Mouse (Mus musculus) midbrain, embryonic 13.5 days (tissue): ENCODE results near the gene Prr5. TPM values are rescaled to one million over a fixed set of nuclear protein-coding genes. Genes with fewer than 3 reads are reported as not detected.
A peak's percentile ranks its signal among the peaks of the same experiment; 100 is the strongest.
"Not testable (repeated sequence)": the region's sequence is repeated elsewhere in the genome, so short reads cannot be mapped to it uniquely, and the experiment has no call there.

Experiments
- ATAC-seq: fragments of 200-750 bp; cut with Nextera tagmentation; 2 replicates; pipeline ENCODE4 v1.8.0; 2017; ENCODE audit warnings: mild to moderate bottlenecking, moderate TSS enrichment, moderate library complexity
- H3K27ac ChIP-seq: fragments of 300-500 bp; sonication (generic); 2 replicates; pipeline ENCODE4 v1.5.1; 2015; ENCODE audit warnings: inconsistent platforms, mild to moderate bottlenecking, moderate library complexity
- H3K27me3 ChIP-seq: fragments of 300-500 bp; sonication (generic); 2 replicates; pipeline ENCODE4 v1.6.1; 2015; ENCODE audit warnings: mild to moderate bottlenecking, inconsistent platforms
- H3K36me3 ChIP-seq: fragments of 300-500 bp; sonication (generic); 2 replicates; pipeline ENCODE4 v1.6.1; 2015; ENCODE audit warnings: mild to moderate bottlenecking, inconsistent platforms
- H3K4me1 ChIP-seq: fragments of 300-500 bp; sonication (generic); replicated peaks from 2 replicates; pipeline ENCODE4 v1.6.1; 2015; ENCODE audit warnings: inconsistent platforms
- H3K4me2 ChIP-seq: fragments of 300-500 bp; sonication (generic); replicated peaks from 2 replicates; pipeline ENCODE4 v1.6.1; 2015; ENCODE audit warnings: moderate library complexity, mild to moderate bottlenecking, inconsistent platforms
- H3K4me3 ChIP-seq: fragments of 300-500 bp; sonication (generic); replicated peaks from 2 replicates; pipeline ENCODE4 v1.5.1; 2015; ENCODE audit warnings: mild to moderate bottlenecking, inconsistent platforms
- H3K9ac ChIP-seq: fragments of 300-500 bp; sonication (generic); replicated peaks from 2 replicates; pipeline ENCODE4 v1.6.1; 2015; ENCODE audit warnings: mild to moderate bottlenecking, inconsistent platforms
- H3K9me3 ChIP-seq: fragments of 300-500 bp; sonication (generic); 2 replicates; pipeline ENCODE4 v1.6.1; 2016; ENCODE audit warnings: mild to moderate bottlenecking, inconsistent platforms
- WGBS: fragments of 180-500 bp; shearing (Covaris S2); methylation state at CpG from one replicate; pipeline ENCODE4 v1.1.7; 2015; 5-methylcytosine and 5-hydroxymethylcytosine counted together
- polyA plus RNA-seq: library from polyadenylated mRNA; unstranded; fragments of >200 nt; fragmentation: Nextera tagmentation; extraction: Ambion mirVana; gene quantifications from 2 replicates; pipeline ENCODE4 v1.2.1, GENCODE M21; 2015

The Prr5 gene
- polyA plus RNA-seq, 1 experiment from 2014 or later, result 13.8 TPM

DNA sequence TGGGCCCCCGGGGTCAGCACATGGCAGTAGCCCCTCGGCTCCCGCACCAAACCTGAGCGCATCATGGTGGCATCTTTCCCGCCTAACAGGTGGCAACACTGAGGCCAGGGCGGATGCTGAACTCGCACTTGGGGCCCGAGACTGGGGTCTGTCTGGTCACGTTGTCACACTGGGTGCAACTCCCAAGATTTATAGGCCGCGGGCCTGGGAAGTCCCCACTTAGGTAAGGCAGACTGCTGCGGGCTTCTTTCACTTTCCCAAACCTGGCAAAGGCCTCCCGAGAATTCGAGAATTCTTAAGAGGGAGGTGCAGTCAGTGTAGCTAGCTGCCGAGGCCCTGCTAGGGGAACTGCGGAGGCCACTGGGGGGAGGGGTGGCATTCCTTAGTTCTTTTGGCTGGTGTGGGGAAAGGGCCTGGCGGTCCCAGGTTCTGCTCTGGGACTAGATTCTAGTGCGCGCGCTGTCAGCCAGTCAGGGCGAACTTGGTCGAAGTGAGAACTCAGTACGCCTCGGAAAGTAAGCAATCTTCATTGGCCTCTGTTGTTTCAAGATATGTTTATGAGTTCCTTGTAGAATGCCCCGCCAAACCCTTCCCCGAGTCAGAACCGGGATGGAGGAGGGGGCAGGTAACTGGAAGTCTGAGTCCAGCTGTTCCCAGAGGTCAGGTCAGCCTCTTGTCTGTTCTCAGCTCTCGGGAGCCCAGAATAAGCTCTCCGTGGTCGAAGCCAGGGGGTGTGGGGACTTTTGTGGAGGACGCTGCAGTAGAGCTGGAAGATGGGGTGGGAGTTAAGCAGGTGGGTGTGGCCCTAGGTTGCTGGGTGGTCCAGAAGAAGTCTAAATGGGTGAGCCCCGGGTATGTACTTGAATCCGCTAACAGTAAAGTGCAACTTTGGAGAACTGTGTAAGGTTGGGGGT lies 51.1 kb downstream of the Prr5 start:
- Histone ChIP-seq H3K27me3 (peaks cover 41% of the 10 kb centered on the region), H3K4me1 (peaks cover 14% of the 10 kb centered on the region), H3K9me3 (no peaks in the 10 kb centered on the region), H3K4me3 (peak overlapping the region; percentile 13), H3K9ac (no peak overlapping the region), H3K27ac (no peak overlapping the region), H3K36me3 (no peaks in the 10 kb centered on the region), H3K4me2 (peak overlapping the region; percentile 34)
- 5% methylated on average over 33 of the region's 33 CpGs for WGBS
- no peak for ATAC-seq

DNA sequence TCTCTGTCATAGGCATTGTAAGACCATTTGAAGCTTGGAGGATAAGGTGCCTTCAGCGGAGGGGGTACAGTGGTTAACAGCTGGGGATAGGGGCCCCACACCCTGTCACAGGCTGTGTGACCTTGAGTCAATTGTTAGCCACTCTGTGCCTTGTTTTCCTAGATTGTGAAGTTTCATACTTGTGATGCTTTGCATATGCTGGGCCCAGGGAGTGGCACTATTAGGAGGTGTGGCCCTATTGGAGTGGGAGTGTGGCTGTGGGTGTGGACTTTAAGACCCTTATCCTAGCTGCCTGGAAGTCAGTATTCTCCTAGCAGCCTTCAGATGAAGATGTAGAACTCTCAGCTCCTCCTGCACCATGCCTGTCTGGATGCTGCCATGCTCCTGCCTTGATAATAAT lies 54.2 kb downstream of the Prr5 start:
- not testable (repeated sequence) for H3K4me2 ChIP-seq, H3K4me3 ChIP-seq, H3K9ac ChIP-seq, H3K9me3 ChIP-seq, H3K36me3 ChIP-seq, ATAC-seq, H3K27ac ChIP-seq
- Histone ChIP-seq H3K27me3 (peaks cover 34% of the 10 kb centered on the region), H3K4me1 (peaks cover 22% of the 10 kb centered on the region)
- WGBS, result 93% methylated on average over 1 of the region's 1 CpGs

DNA sequence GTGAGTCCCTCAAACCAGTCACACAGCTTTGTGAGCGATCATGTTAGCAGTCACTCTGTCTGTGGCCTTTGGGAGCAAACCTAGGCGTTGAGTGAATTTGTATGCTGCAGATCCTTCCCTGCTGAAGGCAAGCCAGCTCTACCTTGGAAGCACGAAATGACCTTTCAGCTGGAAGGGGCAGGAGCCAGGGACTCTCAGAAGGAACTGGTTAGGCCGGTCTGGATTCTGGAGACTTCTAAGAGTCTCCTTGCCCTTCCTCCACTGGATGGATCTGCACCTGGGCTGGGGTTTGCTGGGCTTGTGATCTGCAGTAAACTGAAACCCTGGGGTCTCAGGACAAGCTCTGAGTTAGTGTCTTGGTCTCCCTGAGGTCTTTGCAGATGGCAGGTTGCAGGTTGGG lies 54.8 kb downstream of the Prr5 start:
- H3K27ac ChIP-seq, result no peak overlapping the region
- 70% methylated on average over 4 of the region's 4 CpGs for WGBS
- no peaks in the 10 kb centered on the region for H3K36me3 ChIP-seq
- no peak overlapping the region for H3K4me2 ChIP-seq
- H3K27me3 ChIP-seq, result peaks cover 28% of the 10 kb centered on the region
- H3K4me3 ChIP-seq, result no peak overlapping the region
- no peak overlapping the region for H3K9ac ChIP-seq
- ATAC-seq, result no peak
- peaks cover 22% of the 10 kb centered on the region for H3K4me1 ChIP-seq
- no peaks in the 10 kb centered on the region for H3K9me3 ChIP-seq

DNA sequence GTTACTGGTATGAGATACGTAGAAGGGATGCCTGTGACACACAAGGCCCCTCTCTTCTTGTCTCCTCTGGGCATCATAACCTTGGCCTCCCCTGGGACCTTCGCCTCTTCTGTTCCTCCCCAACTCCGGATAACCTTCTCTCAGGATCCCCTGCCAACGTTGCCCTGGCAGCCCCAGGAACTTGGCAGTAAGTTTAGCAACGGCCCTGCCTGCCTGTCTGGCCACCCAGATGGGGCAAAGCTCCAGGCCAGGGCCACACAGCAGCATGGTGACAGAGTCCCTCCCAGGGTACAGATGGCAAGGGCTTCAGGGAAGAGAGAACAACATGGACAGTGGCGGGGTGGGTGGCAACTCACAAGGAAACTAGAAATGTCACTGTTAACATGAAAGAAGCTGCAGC lies 60.3 kb downstream of the Prr5 start:
- ATAC-seq, result no peak
- WGBS, result 76% methylated on average over 6 of the region's 6 CpGs
- H3K27ac ChIP-seq, result no peak overlapping the region

DNA sequence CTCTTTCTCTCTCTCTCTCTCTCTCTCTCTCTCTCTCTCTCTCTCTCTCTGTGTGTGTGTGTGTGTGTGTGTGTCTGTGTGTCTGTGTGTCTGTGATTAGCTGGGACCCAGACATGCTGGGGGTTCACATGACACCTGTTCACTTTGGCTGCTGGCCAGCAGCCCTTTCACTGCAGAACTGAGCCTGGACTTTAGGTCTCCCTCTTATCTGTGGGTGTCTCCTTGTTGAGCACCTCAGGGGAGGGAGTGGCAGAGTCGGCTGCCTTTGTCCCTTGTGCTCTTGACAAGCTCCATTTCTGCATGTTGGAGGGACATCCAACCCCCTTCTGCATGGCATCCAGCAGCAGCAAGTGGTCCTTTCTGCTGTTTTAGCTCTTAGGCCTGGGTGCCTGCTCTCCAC lies 61.5 kb downstream of the Prr5 start:
- Histone ChIP-seq H3K9ac (no peak overlapping the region), H3K4me3 (no peak overlapping the region), H3K36me3 (no peaks in the 10 kb centered on the region), H3K4me2 (no peak overlapping the region), H3K27me3 (no peaks in the 10 kb centered on the region), H3K4me1 (peaks cover 10% of the 10 kb centered on the region), H3K9me3 (no peaks in the 10 kb centered on the region), H3K27ac (no peak overlapping the region)
- ATAC-seq, result no peak
- WGBS, result 71% methylated on average over 1 of the region's 1 CpGs

More for the DNA sequence above, 60.3 kb downstream of the Prr5 start:
- no peak overlapping the region for H3K9ac ChIP-seq
- peaks cover 10% of the 10 kb centered on the region for H3K4me1 ChIP-seq
- no peaks in the 10 kb centered on the region for H3K36me3 ChIP-seq
- H3K9me3 ChIP-seq, result no peaks in the 10 kb centered on the region
- H3K27me3 ChIP-seq, result no peaks in the 10 kb centered on the region
- no peak overlapping the region for H3K4me2 ChIP-seq
- H3K4me3 ChIP-seq, result no peak overlapping the region

DNA sequence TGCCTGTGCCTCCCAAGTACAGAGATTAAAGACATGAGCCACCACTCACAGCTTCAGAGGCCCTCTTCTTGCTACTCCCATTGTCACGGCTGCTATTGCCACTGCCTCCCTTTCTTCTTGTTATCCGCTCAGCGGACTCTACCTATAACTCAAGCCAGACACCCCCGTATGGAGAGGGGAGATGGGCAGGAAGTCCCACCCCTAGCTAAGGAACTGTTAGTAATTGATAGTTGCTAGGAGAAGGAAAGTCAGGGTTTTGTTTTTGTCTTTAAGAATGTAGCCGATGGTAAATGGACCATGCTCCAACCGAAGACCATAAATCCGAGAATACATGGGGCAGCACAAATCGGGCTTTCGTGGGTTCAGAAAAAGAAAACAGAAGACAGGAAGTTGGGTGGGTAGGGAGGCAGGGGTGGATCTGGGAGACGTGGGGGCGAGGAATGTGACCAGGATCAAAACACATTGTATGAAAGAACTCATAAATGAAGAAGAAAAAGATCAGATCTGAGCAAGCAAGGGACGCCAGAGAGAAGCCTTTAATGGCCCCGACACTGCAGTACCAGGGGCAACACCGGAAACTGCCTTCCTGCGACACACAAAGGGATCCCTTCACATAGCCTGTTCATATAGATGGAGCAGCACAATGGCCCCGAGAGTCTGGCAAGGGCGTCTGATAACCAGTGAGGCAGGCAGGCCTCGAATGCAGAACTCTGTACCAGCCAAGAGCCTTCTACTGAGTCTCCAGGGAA lies 62.4 kb downstream of the Prr5 start:
- no peak overlapping the region for H3K4me3 ChIP-seq
- no peak overlapping the region for H3K9ac ChIP-seq
- WGBS, result 70% methylated on average over 18 of the region's 18 CpGs
- no peaks in the 10 kb centered on the region for H3K36me3 ChIP-seq
- peaks cover 13% of the 10 kb centered on the region for H3K4me1 ChIP-seq
- no peaks in the 10 kb centered on the region for H3K9me3 ChIP-seq
- no peaks in the 10 kb centered on the region for H3K27me3 ChIP-seq
- ATAC-seq, result no peak
- no peak overlapping the region for H3K4me2 ChIP-seq
- no peak overlapping the region for H3K27ac ChIP-seq

DNA sequence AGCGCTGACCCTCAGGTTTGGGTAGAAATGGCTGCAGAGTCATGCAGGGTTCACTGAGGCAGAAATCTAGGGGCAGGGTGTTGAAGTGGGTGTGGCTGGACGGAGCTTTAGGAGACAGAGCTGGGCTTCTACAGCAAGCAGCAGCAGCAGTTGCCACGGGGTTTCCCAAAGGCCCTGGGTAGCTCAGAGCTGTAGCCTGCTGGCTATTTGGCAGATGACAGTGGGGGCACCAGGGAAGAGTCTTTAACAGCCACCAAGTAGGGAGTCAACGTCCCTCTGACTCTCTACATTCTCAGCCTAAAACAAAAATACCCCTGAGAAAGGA lies 63.0 kb downstream of the Prr5 start:
- Histone ChIP-seq H3K27me3 (no peaks in the 10 kb centered on the region), H3K4me2 (no peak overlapping the region), H3K9ac (no peak overlapping the region), H3K9me3 (no peaks in the 10 kb centered on the region), H3K4me1 (peaks cover 16% of the 10 kb centered on the region), H3K27ac (no peak overlapping the region), H3K4me3 (no peak overlapping the region), H3K36me3 (no peaks in the 10 kb centered on the region)
- WGBS, result 59% methylated on average over 4 of the region's 4 CpGs
- no peak for ATAC-seq

DNA sequence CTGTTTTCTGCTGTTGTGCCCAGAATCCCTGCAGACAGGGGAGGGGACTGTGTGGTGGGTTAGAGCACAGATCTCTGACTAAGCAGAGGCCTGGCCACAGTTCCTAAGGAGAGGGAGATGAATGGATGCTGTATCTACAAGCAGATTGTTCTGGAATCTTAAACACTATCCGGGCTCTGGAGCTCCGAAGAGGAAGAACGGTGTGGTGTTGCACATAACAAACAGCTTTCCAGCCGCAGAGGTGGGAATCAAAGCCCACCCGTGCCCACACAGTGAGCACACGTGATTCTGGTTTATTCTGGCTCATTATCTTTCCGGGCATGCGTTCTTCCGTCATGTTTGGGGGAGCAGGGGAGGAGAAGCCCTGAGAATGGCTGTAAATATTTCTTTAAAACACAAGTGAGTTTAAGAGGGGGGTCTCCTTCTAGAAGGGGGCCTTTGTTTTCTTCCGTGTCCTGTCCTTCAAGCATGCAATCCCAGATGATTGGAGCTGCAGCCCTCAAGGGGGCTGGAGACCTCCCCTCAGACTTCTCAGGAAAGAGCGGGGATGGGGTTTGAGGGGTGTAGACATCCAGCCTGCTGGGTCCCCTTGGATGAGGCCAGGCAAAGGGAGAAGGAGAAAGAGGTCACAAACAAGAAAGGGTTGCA lies 67.0 kb downstream of the Prr5 start:
- no peak overlapping the region for H3K27ac ChIP-seq

DNA sequence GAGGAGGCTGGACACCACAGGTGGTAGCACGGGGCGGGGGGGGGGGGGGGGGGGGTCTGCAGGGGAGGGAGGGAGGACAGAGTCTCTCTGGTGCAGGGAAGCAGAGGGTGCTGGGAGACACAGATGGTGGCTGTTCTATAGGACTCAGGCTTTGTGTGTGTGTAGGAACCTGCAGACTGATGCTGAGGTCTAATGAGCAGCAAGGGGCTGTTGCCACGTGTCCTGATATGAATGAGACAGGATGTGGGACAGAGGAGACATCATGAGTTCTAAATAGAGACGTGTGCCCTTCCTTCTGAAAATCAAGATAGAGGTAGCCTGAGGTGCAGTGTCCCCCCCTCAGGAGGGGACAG lies 67.5 kb downstream of the Prr5 start:
- WGBS, result 39% methylated on average over 2 of the region's 4 CpGs
- Histone ChIP-seq H3K4me1 (peaks cover 8% of the 10 kb centered on the region; the same call in 1 of the 2 replicates), H3K36me3 (no peaks in the 10 kb centered on the region), H3K4me2 (no peak overlapping the region), H3K27me3 (no peaks in the 10 kb centered on the region), H3K9ac (no peak overlapping the region), H3K4me3 (no peak overlapping the region), H3K9me3 (no peaks in the 10 kb centered on the region; the same call in 1 of the 2 replicates), H3K27ac (no peak overlapping the region)
- no peak for ATAC-seq

More for the DNA sequence above, 67.0 kb downstream of the Prr5 start:
- no peaks in the 10 kb centered on the region; the same call in 1 of the 2 replicates for H3K9me3 ChIP-seq
- H3K4me2 ChIP-seq, result no peak overlapping the region
- H3K36me3 ChIP-seq, result no peaks in the 10 kb centered on the region
- H3K27me3 ChIP-seq, result no peaks in the 10 kb centered on the region
- peaks cover 8% of the 10 kb centered on the region; the same call in 1 of the 2 replicates for H3K4me1 ChIP-seq
- ATAC-seq, result peak; percentile 60; the same call in 1 of the 2 replicates
- H3K4me3 ChIP-seq, result no peak overlapping the region
- WGBS, result 68% methylated on average over 11 of the region's 11 CpGs
- H3K9ac ChIP-seq, result no peak overlapping the region

DNA sequence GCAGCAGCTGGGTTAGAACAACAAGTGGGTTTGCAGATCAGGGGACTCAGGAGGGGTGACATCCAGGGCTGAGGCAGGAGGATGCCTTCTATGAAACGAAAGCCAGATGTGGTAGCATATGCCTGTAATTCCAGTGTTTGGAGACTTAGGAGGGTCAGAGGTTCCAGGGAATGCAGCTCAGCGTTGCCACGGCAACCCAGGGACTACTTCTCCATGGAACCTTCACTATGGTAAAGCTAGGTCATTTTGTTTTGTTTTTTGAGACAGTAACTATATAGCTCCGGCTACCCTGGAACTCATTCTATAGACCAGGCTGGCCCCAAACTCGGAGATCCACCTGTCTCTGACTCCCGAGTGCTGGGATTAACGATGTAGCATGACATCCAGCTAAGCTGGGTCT lies 68.8 kb downstream of the Prr5 start:
- Histone ChIP-seq H3K27ac (no peak overlapping the region), H3K4me1 (peaks cover 6% of the 10 kb centered on the region; the same call in 1 of the 2 replicates), H3K4me2 (no peak overlapping the region), H3K9ac (no peak overlapping the region), H3K9me3 (no peaks in the 10 kb centered on the region; the same call in 1 of the 2 replicates), H3K4me3 (no peak overlapping the region), H3K27me3 (no peaks in the 10 kb centered on the region), H3K36me3 (no peaks in the 10 kb centered on the region)
- WGBS, result 89% methylated on average over 7 of the region's 7 CpGs
- no peak for ATAC-seq

DNA sequence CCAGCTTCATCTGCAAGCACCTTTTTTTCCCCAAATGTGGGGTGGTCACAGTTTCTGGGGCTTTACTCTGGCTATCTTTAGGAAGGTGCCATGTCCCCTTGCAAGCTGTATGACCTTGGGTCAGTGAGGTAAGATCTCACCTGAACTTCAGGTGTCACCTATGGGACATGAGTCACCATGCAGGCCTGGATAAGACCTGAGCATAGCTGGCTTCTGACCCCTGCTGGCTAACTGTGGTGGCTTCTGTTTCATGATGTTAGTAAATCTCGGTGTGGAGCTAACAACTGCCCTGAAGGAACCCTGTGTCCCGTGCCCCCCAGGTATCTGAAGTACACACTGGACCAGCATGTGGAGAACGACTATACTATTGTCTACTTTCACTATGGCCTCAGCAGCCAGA lies 72.2 kb downstream of the Prr5 start:
- 83% methylated on average over 3 of the region's 3 CpGs for WGBS
- H3K36me3 ChIP-seq, result no peaks in the 10 kb centered on the region
- peaks cover 6% of the 10 kb centered on the region; the same call in 1 of the 2 replicates for H3K4me1 ChIP-seq
- H3K27ac ChIP-seq, result no peak overlapping the region
- H3K4me2 ChIP-seq, result no peak overlapping the region
- no peak overlapping the region for H3K9ac ChIP-seq
- H3K4me3 ChIP-seq, result no peak overlapping the region
- H3K9me3 ChIP-seq, result no peaks in the 10 kb centered on the region; the same call in 1 of the 2 replicates
- no peak for ATAC-seq
- H3K27me3 ChIP-seq, result 0 out of 2 replicates have a peak, but pooled peaks cover 2% of the 10 kb centered on the region

DNA sequence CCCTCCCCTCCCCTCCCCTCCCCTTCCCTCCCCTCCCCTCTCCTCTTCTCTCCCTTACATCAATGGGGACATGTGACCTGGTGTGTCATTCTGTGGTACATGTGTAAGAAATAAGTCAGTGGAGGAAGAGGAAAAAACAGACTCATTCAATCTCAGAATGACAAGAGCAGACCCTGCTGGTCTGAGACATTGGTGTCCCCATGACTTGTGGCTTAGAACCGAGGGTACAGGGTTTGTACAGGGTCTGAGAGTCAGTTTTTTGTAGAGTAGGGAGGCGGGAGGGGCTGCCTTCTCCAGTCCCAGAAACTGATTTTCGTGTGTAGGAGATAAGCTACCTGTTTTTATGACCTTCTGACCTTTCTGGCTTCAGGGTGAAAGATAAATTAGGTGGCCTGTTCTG lies 73.9 kb downstream of the Prr5 start:
- Histone ChIP-seq H3K27ac (no peak overlapping the region), H3K9ac (no peak overlapping the region), H3K4me3 (no peak overlapping the region), H3K9me3 (no peaks in the 10 kb centered on the region; the same call in 1 of the 2 replicates), H3K4me1 (no peaks in the 10 kb centered on the region), H3K36me3 (no peaks in the 10 kb centered on the region), H3K4me2 (no peak overlapping the region), H3K27me3 (0 out of 2 replicates have a peak, but pooled peaks cover 2% of the 10 kb centered on the region)
- 27% methylated on average over 3 of the region's 3 CpGs for WGBS
- no peak for ATAC-seq
